Mouse (Mus musculus): Measurements from ENCODE around the gene Zfyve19. TPM values are rescaled to one million over a fixed set of nuclear protein-coding genes. Genes with fewer than 3 reads are reported as not detected.

Gene Zfyve19
- polyA plus RNA-seq, 1 experiment from 2014 or later: 68.3 TPM

Other genes starting within 250 kb of the Zfyve19 start
- 37.1 and 38.5 TPM in 2 replicates for gene Ccdc32, start 179.2 kb upstream of the Zfyve19 start, polyA plus RNA-seq (2015; fragmentation: Nextera tagmentation; extraction: Ambion mirVana)
- gene Rpusd2, start 173.8 kb upstream of the Zfyve19 start, polyA plus RNA-seq (2015; fragmentation: Nextera tagmentation; extraction: Ambion mirVana): 4.6 and 4.9 TPM in 2 replicates
- gene Knl1, start 161.5 kb upstream of the Zfyve19 start, polyA plus RNA-seq (2015; fragmentation: Nextera tagmentation; extraction: Ambion mirVana): 5.9 and 7.2 TPM in 2 replicates
- gene Rad51, start 95.8 kb upstream of the Zfyve19 start, polyA plus RNA-seq (2015; fragmentation: Nextera tagmentation; extraction: Ambion mirVana): 8.3 and 9.8 TPM in 2 replicates
- gene Rmdn3, start 51.6 kb upstream of the Zfyve19 start, polyA plus RNA-seq (2015; fragmentation: Nextera tagmentation; extraction: Ambion mirVana): 46.7 and 49.6 TPM in 2 replicates
- gene Gchfr, start 40.8 kb upstream of the Zfyve19 start, polyA plus RNA-seq (2015; fragmentation: Nextera tagmentation; extraction: Ambion mirVana): 6.8 and 7.8 TPM in 2 replicates
- 1.1 and 1.2 TPM in 2 replicates for gene Gm14137, start 34.1 kb upstream of the Zfyve19 start, polyA plus RNA-seq (2015; fragmentation: Nextera tagmentation; extraction: Ambion mirVana)
- 25.0 and 29.4 TPM in 2 replicates for gene Dnajc17, start 178 bp downstream of the Zfyve19 start, polyA plus RNA-seq (2015; fragmentation: Nextera tagmentation; extraction: Ambion mirVana)
- gene Ppp1r14d, start 21.3 kb downstream of the Zfyve19 start, polyA plus RNA-seq (2015; fragmentation: Nextera tagmentation; extraction: Ambion mirVana): not detected in 2 replicates
- 0.65 and 0.77 TPM in 2 replicates for gene Spint1, start 28.7 kb downstream of the Zfyve19 start, polyA plus RNA-seq (2015; fragmentation: Nextera tagmentation; extraction: Ambion mirVana)
- gene Rhov, start 62.7 kb downstream of the Zfyve19 start, polyA plus RNA-seq (2015; fragmentation: Nextera tagmentation; extraction: Ambion mirVana): 43.3 and 45.5 TPM in 2 replicates
- gene Vps18, start 80.1 kb downstream of the Zfyve19 start, polyA plus RNA-seq (2015; fragmentation: Nextera tagmentation; extraction: Ambion mirVana): 31.7 and 32.3 TPM in 2 replicates
- 5.2 and 5.3 TPM in 2 replicates for gene Dll4, start 117.2 kb downstream of the Zfyve19 start, polyA plus RNA-seq (2015; fragmentation: Nextera tagmentation; extraction: Ambion mirVana)
- gene Chac1, start 142.6 kb downstream of the Zfyve19 start, polyA plus RNA-seq (2015; fragmentation: Nextera tagmentation; extraction: Ambion mirVana): 8.1 and 9.0 TPM in 2 replicates

All from midbrain, embryonic 15.5 days (tissue).